Mouse (Mus musculus) heart, adult 2 months (tissue): ENCODE measurements at regions not wholly inside any gene's neighbourhood (a gene's known extent, or its start where the extent isn't known, plus 50 kb on each side); places are given as distances from the start of the nearest gene placed in this dataset.

Experiments
- DNase-seq, 2 experiments: peaks; one replicate each; pipeline ENCODE4 v3.0.0; 2021
- H3K27ac ChIP-seq: fragments of 200-600 bp; 2 replicates; pipeline ENCODE4 v1.8.1; 2022
- H3K27me3 ChIP-seq: fragments of 200-500 bp; 2 replicates; pipeline ENCODE4 v1.6.1; 2012; ENCODE audit warnings: mild to moderate bottlenecking, low read length, inconsistent platforms, mixed read lengths; ENCODE audit not compliant: control insufficient read depth, insufficient read depth
- H3K36me3 ChIP-seq: fragments of 200-500 bp; 2 replicates; pipeline ENCODE4 v1.6.1; 2012; ENCODE audit warnings: low read length, inconsistent platforms; ENCODE audit not compliant: control insufficient read depth, insufficient read depth
- H3K4me1 ChIP-seq: fragments of 200-500 bp; 2 replicates; pipeline ENCODE4 v1.6.1; 2011; ENCODE audit warnings: low read length; ENCODE audit not compliant: control insufficient read depth, insufficient read depth
- H3K4me3 ChIP-seq: fragments of 200-600 bp; 2 replicates; pipeline ENCODE4 v1.8.1; 2022
- H3K79me2 ChIP-seq: fragments of 200-500 bp; replicated peaks from 2 replicates; pipeline ENCODE4 v1.6.1; 2012; ENCODE audit warnings: mild to moderate bottlenecking, inconsistent platforms, low read length, moderate library complexity, mixed read lengths; ENCODE audit not compliant: control insufficient read depth, insufficient read depth
- H3K9ac ChIP-seq: fragments of 200-500 bp; 2 replicates; pipeline ENCODE4 v1.6.1; 2012; ENCODE audit warnings: low read depth, mild to moderate bottlenecking, control low read depth, inconsistent platforms, low read length, mixed read lengths
- CTCF ChIP-seq: fragments of 200-600 bp; IDR thresholded peaks from 2 replicates; pipeline ENCODE4 v1.8.1; 2022; ENCODE audit warnings: antibody characterized with exemption, mild to moderate bottlenecking, moderate library complexity
- EP300 ChIP-seq: fragments of 200-500 bp; IDR thresholded peaks from 2 replicates; pipeline ENCODE4 v1.6.1; 2011; ENCODE audit warnings: low read depth, low read length, control low read depth; ENCODE audit not compliant: insufficient read depth
- POLR2A ChIP-seq: fragments of 200-500 bp; IDR thresholded peaks from 2 replicates; pipeline ENCODE4 v1.6.1; 2011; ENCODE audit warnings: mild to moderate bottlenecking, low read depth, low read length, control low read depth; ENCODE audit not compliant: insufficient read depth
- WGBS: fragments of 180-500 bp; shearing (Covaris S2); methylation state at CpG from one replicate; pipeline ENCODE4 v1.1.7; 2018; 5-methylcytosine and 5-hydroxymethylcytosine counted together
- intact Hi-C: fragments of 180-260 bp; cut with DNase I; formaldehyde crosslinking; loops from one replicate; pipeline ENCODE4 v1.15.1; 2025

- H3K27ac ChIP-seq: no peak overlapping the region
- TF ChIP-seq POLR2A: no peak
- no peak for TF ChIP-seq EP300
- TF ChIP-seq CTCF: no peak
- H3K79me2 ChIP-seq: no peaks in the 10 kb centered on the region
- intact Hi-C loops: no loop called here
- H3K27me3 ChIP-seq: no peaks in the 10 kb centered on the region
- no peak overlapping the region for H3K9ac ChIP-seq
- no peaks in the 10 kb centered on the region for H3K36me3 ChIP-seq
- DNase-seq: no peak
- no peaks in the 10 kb centered on the region for H3K4me1 ChIP-seq
- H3K4me3 ChIP-seq: no peak overlapping the region
- WGBS: 88% methylated on average over 5 of the region's 5 CpGs
Measured at GRCm38 (mm10) chr10:44780381-44780958, 252.2 kb upstream of the Prdm1 start.

- peak in 1 of 2 experiments; percentile 3 for DNase-seq
- Histone ChIP-seq H3K9ac (no peak overlapping the region), H3K27ac (no peak overlapping the region), H3K27me3 (no peaks in the 10 kb centered on the region), H3K79me2 (no peaks in the 10 kb centered on the region), H3K4me1 (no peaks in the 10 kb centered on the region), H3K36me3 (no peaks in the 10 kb centered on the region), H3K4me3 (no peak overlapping the region)
- 33% methylated on average over 8 of the region's 8 CpGs for WGBS
- TF ChIP-seq EP300 (no peak), CTCF (no peak), POLR2A (no peak)
- intact Hi-C loops: no loop called here
Measured at GRCm38 (mm10) chr10:44779568-44780207, 251.4 kb upstream of the Prdm1 start.

DNA sequence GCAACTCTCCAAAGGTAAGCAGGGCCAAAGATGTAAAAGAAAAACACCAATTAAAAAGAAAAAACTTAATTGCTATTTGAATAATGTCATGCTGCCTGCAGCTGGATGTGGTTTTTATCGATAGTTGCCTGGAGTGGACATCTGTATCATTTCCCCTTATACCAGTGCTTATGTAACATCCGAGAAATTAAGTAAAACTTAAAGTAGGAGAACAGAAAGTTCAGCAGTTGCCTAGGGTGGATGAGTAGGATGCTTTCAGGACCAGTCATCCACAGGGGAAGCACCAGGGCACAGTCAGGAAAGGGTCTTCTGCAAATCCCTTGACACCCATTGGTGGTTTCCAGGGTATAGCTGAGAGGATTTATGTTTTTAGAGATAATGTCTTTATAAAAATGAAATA, 248.9 kb upstream of the Prdm1 start:
- H3K36me3 ChIP-seq: no peaks in the 10 kb centered on the region
- intact Hi-C loops: no loop called here

DNA sequence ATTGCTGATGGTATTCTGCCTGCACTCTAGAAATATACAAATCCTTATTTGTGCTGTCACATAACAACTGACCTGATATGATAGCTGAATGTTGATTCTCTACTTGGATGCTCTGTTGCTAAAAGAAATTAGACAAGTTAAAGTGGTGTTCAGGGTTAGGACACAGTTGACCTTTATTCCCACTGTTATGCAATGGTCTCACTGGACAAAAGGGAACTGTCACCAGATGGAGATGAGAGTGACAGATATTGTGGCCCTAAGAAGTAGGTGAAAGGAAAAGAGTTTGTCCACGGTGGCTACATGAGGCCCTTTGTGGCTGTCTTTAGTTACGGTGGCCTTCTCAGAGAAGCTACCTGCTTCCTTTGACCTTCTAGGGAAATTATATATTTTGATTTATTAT, 247.9 kb upstream of the Prdm1 start:
- TF ChIP-seq CTCF (no peak), EP300 (no peak), POLR2A (no peak)
- Histone ChIP-seq H3K27ac (no peak overlapping the region), H3K9ac (no peak overlapping the region), H3K27me3 (no peaks in the 10 kb centered on the region), H3K4me1 (no peaks in the 10 kb centered on the region), H3K4me3 (no peak overlapping the region), H3K79me2 (no peaks in the 10 kb centered on the region), H3K36me3 (no peaks in the 10 kb centered on the region)
- 79% methylated on average over 2 of the region's 2 CpGs for WGBS
- no peak for DNase-seq
- intact Hi-C loops: no loop called here

More for the DNA sequence above, 248.9 kb upstream of the Prdm1 start:
- no peaks in the 10 kb centered on the region for H3K27me3 ChIP-seq
- no peak for DNase-seq
- H3K4me3 ChIP-seq: no peak overlapping the region
- H3K79me2 ChIP-seq: no peaks in the 10 kb centered on the region
- H3K9ac ChIP-seq: no peak overlapping the region
- no peak for TF ChIP-seq POLR2A
- TF ChIP-seq EP300: no peak
- TF ChIP-seq CTCF: no peak
- no peaks in the 10 kb centered on the region for H3K4me1 ChIP-seq
- no peak overlapping the region for H3K27ac ChIP-seq
- WGBS: 83% methylated on average over 2 of the region's 2 CpGs

GRCm38 (mm10) chr10:44765527-44765926, 237.2 kb upstream of the Prdm1 start:
- no peak overlapping the region for H3K9ac ChIP-seq
- intact Hi-C loops: loop anchor here (10.0 kb wide), 1 partner anchor 471 kb away; no protein-coding TSS in a partner anchor

DNA sequence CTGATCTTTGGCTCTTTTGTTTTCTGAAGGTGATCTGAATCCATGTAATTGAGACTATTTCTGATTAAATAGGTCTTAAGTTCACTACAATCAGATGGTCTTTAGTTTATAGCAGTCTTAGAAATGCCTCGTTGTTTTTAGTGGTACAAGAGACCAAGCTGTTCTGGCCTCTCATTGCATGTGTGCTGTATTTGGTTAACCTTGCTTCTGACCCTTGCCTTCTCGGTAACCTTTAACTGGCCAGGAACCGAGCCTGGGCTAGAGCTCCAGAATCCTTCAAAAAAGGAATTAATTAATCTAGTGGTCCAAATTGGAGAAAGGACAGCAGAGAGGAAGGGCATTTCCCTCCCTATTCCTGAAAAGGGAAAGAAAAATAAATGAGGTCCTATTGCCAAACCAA, 234.8 kb upstream of the Prdm1 start:
- Histone ChIP-seq H3K9ac (no peak overlapping the region), H3K27me3 (no peaks in the 10 kb centered on the region), H3K79me2 (no peaks in the 10 kb centered on the region), H3K4me1 (no peaks in the 10 kb centered on the region), H3K36me3 (no peaks in the 10 kb centered on the region), H3K4me3 (no peak overlapping the region), H3K27ac (no peak overlapping the region)
- 56% methylated on average over 3 of the region's 3 CpGs for WGBS
- intact Hi-C loops: loop anchor here (10.0 kb wide), 1 partner anchor 468 kb away; no protein-coding TSS in a partner anchor
- TF ChIP-seq CTCF (no peak), EP300 (no peak), POLR2A (no peak)
- no peak for DNase-seq

More at GRCm38 (mm10) chr10:44765527-44765926, 237.2 kb upstream of the Prdm1 start:
- H3K4me1 ChIP-seq: no peaks in the 10 kb centered on the region
- 65% methylated on average over 3 of the region's 3 CpGs for WGBS
- no peak overlapping the region for H3K27ac ChIP-seq
- no peak for DNase-seq
- no peaks in the 10 kb centered on the region for H3K27me3 ChIP-seq
- no peak for TF ChIP-seq POLR2A
- TF ChIP-seq EP300: no peak
- TF ChIP-seq CTCF: no peak
- no peak overlapping the region for H3K4me3 ChIP-seq
- no peaks in the 10 kb centered on the region for H3K36me3 ChIP-seq
- no peaks in the 10 kb centered on the region for H3K79me2 ChIP-seq
